Mouse (Mus musculus): Measurements from ENCODE around the gene Ubap1l. TPM values are rescaled to one million over a fixed set of nuclear protein-coding genes. Genes with fewer than 3 reads are reported as not detected.
A peak's percentile ranks its signal among the peaks of the same experiment; 100 is the strongest.

The Ubap1l gene
- polyA plus RNA-seq, 1 experiment, result 0.25 TPM

DNA sequence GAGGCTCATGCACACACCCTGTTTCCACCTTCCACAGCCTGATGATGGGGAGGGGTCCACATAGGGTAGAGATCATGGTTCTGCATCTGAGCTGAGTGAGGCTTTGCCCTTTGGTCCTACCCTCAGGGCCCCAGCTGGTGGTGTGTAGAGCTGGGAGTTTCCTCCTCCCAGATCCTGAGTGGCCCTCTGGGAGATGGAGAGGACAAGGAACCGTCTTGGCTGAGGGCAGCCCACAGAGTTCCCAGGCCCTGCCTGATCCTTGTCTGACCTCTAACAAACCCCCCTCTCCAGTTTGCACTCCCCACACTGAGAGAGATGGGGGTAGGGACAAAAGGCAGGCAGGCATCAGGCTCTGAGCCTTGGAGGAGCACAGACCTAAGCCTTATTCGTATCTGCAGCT lies 33.5 kb downstream of the Ubap1l start:
- Histone ChIP-seq H3K4me1 (ENCODE audit: control insufficient read depth, insufficient read depth, low read length) (peaks cover 3% of the 10 kb centered on the region; the same call in 1 of the 2 replicates), H3K4me3 (ENCODE audit: insufficient read depth, low read depth, low read length) (no peak overlapping the region), H3K27me3 (replicated peaks; ENCODE audit: control insufficient read depth, insufficient read depth, low read length) (no peaks in the 10 kb centered on the region), H3K36me3 (ENCODE audit: control insufficient read depth, insufficient read depth, low read length) (no peaks in the 10 kb centered on the region), H3K27ac (ENCODE audit: insufficient read depth, low read depth, low read length) (no peak overlapping the region)
- WGBS, result 52% methylated on average over 2 of the region's 2 CpGs
- no peak for DNase-seq
- TF ChIP-seq POLR2A (IDR thresholded peaks at IDR 0.05; ENCODE audit: low read depth, low read length), result no peak
- no peak for TF ChIP-seq CTCF (conservative IDR thresholded peaks at IDR 0.05; ENCODE audit: insufficient read depth, insufficient read length, low read depth, low read length)

DNA sequence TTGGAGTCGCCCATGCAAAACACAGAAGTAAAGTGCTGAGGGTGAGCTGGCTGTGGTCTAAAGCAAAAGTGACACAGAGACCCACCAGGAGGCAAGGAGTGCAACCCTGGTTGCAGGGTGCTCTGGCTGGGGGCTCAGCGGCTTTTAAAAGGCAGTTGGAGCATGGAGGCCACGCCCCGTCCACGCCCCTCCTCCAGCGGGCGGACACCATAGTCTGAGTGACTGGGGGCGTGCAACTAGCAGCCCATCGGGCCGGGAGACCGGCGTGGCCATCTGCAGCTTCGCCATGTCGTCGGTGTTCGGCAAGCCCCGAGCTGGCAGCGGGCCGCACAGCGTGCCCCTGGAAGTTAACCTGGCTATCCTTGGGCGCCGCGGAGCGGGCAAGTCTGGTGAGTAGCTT lies 37.4 kb downstream of the Ubap1l start, which contains the start of gene Rasl12:
TSS of gene Rasl12 (plus strand) at position 228 of the 400 bp plus-strand sequence.
- H3K27ac ChIP-seq (ENCODE audit: insufficient read depth, low read depth, low read length), result no peak within 1 kb of the TSS
- peak within 1 kb of the TSS; percentile 56 for H3K4me3 ChIP-seq (ENCODE audit: insufficient read depth, low read depth, low read length)
- H3K4me1 ChIP-seq (ENCODE audit: control insufficient read depth, insufficient read depth, low read length), result peaks cover 2% of the 10 kb centered on the region; the same call in 1 of the 2 replicates
- no peaks in the 10 kb centered on the region for H3K27me3 ChIP-seq (replicated peaks; ENCODE audit: control insufficient read depth, insufficient read depth, low read length)
- TF ChIP-seq POLR2A (IDR thresholded peaks at IDR 0.05; ENCODE audit: low read depth, low read length) (no peak), CTCF (conservative IDR thresholded peaks at IDR 0.05; ENCODE audit: insufficient read depth, insufficient read length, low read depth, low read length) (no peak)
- no peaks in the 10 kb centered on the region for H3K36me3 ChIP-seq (ENCODE audit: control insufficient read depth, insufficient read depth, low read length)
- peak; percentile 68 for DNase-seq
- 2% methylated on average over 24 of the region's 24 CpGs for WGBS

DNA sequence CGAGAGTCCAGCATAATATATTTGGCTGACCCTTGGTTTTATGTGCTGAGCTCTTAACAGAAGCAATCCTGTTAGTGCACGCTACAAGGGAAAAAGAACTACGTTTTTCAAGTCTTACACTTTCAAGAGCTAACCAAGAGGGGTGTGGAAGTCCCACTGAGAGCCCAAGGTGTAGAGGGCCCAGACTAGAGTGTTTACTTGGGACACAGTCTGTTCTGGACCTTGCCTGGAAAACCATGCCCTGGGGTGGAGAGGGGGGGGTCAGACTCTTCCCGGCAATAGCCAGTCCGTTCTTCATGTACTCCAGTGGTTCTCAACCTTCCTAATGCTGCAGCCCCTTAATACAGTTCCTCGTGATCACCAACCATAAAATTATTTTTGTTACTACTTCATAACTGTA lies 39.1 kb downstream of the Ubap1l start:
- TF ChIP-seq CTCF (conservative IDR thresholded peaks at IDR 0.05; ENCODE audit: insufficient read depth, insufficient read length, low read depth, low read length) (no peak), POLR2A (IDR thresholded peaks at IDR 0.05; ENCODE audit: low read depth, low read length) (no peak)
- Histone ChIP-seq H3K27ac (ENCODE audit: insufficient read depth, low read depth, low read length) (no peak overlapping the region), H3K27me3 (replicated peaks; ENCODE audit: control insufficient read depth, insufficient read depth, low read length) (no peaks in the 10 kb centered on the region), H3K36me3 (ENCODE audit: control insufficient read depth, insufficient read depth, low read length) (no peaks in the 10 kb centered on the region), H3K4me3 (ENCODE audit: insufficient read depth, low read depth, low read length) (no peak overlapping the region), H3K4me1 (ENCODE audit: control insufficient read depth, insufficient read depth, low read length) (peaks cover 9% of the 10 kb centered on the region; the same call in 1 of the 2 replicates)
- DNase-seq, result no peak
- WGBS, result 67% methylated on average over 6 of the region's 6 CpGs

DNA sequence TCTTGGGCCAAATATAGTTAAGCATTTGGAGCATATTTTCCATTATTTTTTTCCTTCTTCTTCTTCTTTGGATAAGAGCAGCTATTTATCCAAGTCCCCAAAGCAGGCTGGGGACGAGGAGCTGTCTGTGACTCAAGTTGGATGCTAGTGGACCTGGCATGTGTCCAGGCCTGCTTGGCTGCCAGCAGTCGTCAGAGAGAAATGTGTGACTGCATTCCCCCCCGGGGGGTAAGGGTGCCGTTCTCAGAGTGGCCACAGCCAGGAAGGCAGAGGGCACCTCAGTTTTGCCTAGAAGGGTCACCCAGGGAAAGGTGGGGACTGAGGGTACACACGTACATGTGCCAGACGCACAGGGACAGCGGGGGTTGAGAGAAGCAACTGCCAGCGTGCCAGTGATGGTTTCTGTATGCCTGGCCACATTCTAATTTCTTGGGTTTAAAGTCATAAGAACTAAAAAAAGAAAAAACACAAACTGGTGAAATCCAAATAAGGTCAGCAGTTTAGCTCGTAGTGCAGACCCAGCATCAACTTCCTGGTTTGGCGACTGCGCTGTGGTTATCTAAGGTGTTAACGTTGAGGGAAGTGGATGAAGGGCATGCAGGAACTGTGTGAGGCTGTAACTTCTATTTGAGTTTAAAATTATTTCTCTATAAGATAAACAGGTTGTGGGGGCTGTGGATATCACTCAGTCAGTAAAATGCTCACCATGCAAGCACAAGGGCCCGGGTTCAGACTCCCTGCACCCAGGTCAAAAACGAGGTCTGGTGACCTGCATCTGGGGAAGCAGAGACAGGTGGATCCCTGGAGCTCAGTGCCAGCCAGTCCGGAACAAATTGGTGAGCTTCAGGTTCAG lies 43.7 kb downstream of the Ubap1l start:
- H3K27me3 ChIP-seq (replicated peaks; ENCODE audit: control insufficient read depth, insufficient read depth, low read length), result no peaks in the 10 kb centered on the region
- no peak for TF ChIP-seq POLR2A (IDR thresholded peaks at IDR 0.05; ENCODE audit: low read depth, low read length)
- no peak for TF ChIP-seq CTCF (conservative IDR thresholded peaks at IDR 0.05; ENCODE audit: insufficient read depth, insufficient read length, low read depth, low read length)
- peak; percentile 90 for DNase-seq
- H3K4me3 ChIP-seq (ENCODE audit: insufficient read depth, low read depth, low read length), result no peak overlapping the region
- peaks cover 26% of the 10 kb centered on the region for H3K4me1 ChIP-seq (ENCODE audit: control insufficient read depth, insufficient read depth, low read length)
- H3K27ac ChIP-seq (ENCODE audit: insufficient read depth, low read depth, low read length), result peak overlapping the region; percentile 32; the same call in 1 of the 2 replicates
- no peaks in the 10 kb centered on the region for H3K36me3 ChIP-seq (ENCODE audit: control insufficient read depth, insufficient read depth, low read length)
- 33% methylated on average over 15 of the region's 15 CpGs for WGBS

DNA sequence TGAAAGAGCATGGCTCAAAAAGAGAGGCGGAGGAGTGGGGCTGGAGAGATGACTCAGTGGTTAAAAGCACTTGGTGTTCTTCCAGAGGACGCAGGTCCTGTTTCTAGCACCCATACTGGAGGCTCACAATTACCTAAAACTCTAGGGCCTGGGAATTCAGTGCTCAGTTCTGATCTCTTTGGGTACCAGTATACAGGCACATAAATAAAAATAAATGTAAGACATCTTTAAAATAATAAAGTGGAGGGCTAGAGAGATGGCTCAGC lies 44.3 kb downstream of the Ubap1l start:
- no peak for TF ChIP-seq POLR2A (IDR thresholded peaks at IDR 0.05; ENCODE audit: low read depth, low read length)
- no peak for TF ChIP-seq CTCF (conservative IDR thresholded peaks at IDR 0.05; ENCODE audit: insufficient read depth, insufficient read length, low read depth, low read length)

DNA sequence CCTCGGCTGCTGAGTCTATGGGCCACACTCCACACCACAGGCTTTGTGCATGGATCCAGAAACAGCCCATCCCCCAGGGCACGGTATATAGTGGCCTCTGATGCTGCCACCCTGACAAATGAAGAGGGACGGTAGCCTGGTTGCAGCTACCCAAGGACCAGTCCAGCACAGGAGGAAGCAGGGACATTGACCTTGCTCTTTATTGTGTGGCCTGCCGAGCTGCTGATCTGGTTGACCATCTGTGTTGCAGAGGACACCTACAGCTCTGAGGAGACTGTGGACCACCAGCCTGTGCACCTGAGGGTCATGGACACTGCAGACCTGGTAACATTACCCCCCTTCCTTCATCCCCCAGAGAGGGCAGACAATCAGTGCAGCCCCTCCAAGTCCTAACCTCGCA lies 46.5 kb downstream of the Ubap1l start:
- H3K4me1 ChIP-seq (ENCODE audit: control insufficient read depth, insufficient read depth, low read length), result peaks cover 26% of the 10 kb centered on the region
- WGBS, result 74% methylated on average over 5 of the region's 5 CpGs
- H3K4me3 ChIP-seq (ENCODE audit: insufficient read depth, low read depth, low read length), result no peak overlapping the region
- TF ChIP-seq POLR2A (IDR thresholded peaks at IDR 0.05; ENCODE audit: low read depth, low read length) (no peak), CTCF (conservative IDR thresholded peaks at IDR 0.05; ENCODE audit: insufficient read depth, insufficient read length, low read depth, low read length) (no peak)
- DNase-seq, result no peak
- H3K36me3 ChIP-seq (ENCODE audit: control insufficient read depth, insufficient read depth, low read length), result no peaks in the 10 kb centered on the region
- H3K27me3 ChIP-seq (replicated peaks; ENCODE audit: control insufficient read depth, insufficient read depth, low read length), result no peaks in the 10 kb centered on the region
- H3K27ac ChIP-seq (ENCODE audit: insufficient read depth, low read depth, low read length), result peak overlapping the region; percentile 6; the same call in 1 of the 2 replicates

More for the DNA sequence above, 44.3 kb downstream of the Ubap1l start:
- WGBS, result 55% methylated on average over 2 of the region's 2 CpGs
- H3K4me1 ChIP-seq (ENCODE audit: control insufficient read depth, insufficient read depth, low read length), result peaks cover 26% of the 10 kb centered on the region
- no peak overlapping the region for H3K4me3 ChIP-seq (ENCODE audit: insufficient read depth, low read depth, low read length)
- no peak for DNase-seq
- peak overlapping the region; percentile 32; the same call in 1 of the 2 replicates for H3K27ac ChIP-seq (ENCODE audit: insufficient read depth, low read depth, low read length)
- no peaks in the 10 kb centered on the region for H3K27me3 ChIP-seq (replicated peaks; ENCODE audit: control insufficient read depth, insufficient read depth, low read length)
- no peaks in the 10 kb centered on the region for H3K36me3 ChIP-seq (ENCODE audit: control insufficient read depth, insufficient read depth, low read length)

DNA sequence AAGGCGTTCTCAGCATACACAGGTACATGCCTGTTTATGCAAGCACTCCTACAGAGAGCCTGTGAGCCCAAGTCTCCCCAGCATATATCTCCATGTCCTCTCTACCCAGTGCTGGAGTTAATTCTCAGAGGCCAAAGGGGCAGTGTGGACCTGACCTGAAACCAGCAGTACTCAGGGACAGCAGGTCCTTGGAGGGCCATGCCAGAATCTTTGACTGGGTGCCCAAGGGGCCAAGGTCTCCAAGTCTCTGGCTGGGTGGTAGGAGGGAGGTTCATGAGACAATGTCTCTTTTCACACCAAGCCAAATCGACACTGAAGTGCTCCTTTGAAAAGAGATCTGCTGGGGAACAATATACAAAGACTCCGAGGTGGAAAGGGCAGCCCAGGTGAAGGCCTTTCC lies 47.0 kb downstream of the Ubap1l start:
- H3K27ac ChIP-seq (ENCODE audit: insufficient read depth, low read depth, low read length), result peak overlapping the region; percentile 60

More for the DNA sequence above, 47.0 kb downstream of the Ubap1l start:
- no peaks in the 10 kb centered on the region for H3K36me3 ChIP-seq (ENCODE audit: control insufficient read depth, insufficient read depth, low read length)
- peaks cover 26% of the 10 kb centered on the region for H3K4me1 ChIP-seq (ENCODE audit: control insufficient read depth, insufficient read depth, low read length)
- WGBS, result 47% methylated on average over 3 of the region's 3 CpGs
- no peaks in the 10 kb centered on the region for H3K27me3 ChIP-seq (replicated peaks; ENCODE audit: control insufficient read depth, insufficient read depth, low read length)
- TF ChIP-seq CTCF (conservative IDR thresholded peaks at IDR 0.05; ENCODE audit: insufficient read depth, insufficient read length, low read depth, low read length) (no peak), POLR2A (IDR thresholded peaks at IDR 0.05; ENCODE audit: low read depth, low read length) (no peak)
- H3K4me3 ChIP-seq (ENCODE audit: insufficient read depth, low read depth, low read length), result no peak overlapping the region
- peak; percentile 83 for DNase-seq
